Mouse (Mus musculus) E14TG2a.4 (cell line): ENCODE measurements around the gene 2410004B18Rik.

ENCODE experiments used
- CTCF ChIP-seq: conservative IDR thresholded peaks from 2 replicates; pipeline ENCODE4 v1.5.1; 2014; ENCODE audit warnings: low read length
- NANOG ChIP-seq: IDR thresholded peaks from 2 replicates; pipeline ENCODE4 v1.6.1; 2014; ENCODE audit warnings: borderline replicate concordance, low read length, mixed read lengths
- POU5F1 ChIP-seq: IDR thresholded peaks from 2 replicates; pipeline ENCODE4 v1.6.1; 2014; ENCODE audit warnings: low read length, borderline replicate concordance

- peak; percentile 51 for TF ChIP-seq CTCF
- no peak for TF ChIP-seq POU5F1
- no peak for TF ChIP-seq NANOG
These were observed 32.7 kb upstream of the 2410004B18Rik start for GRCm38 (mm10) chr3:145904850-145905776.
